Mouse (Mus musculus) gastrocnemius, postnatal 14 days (tissue): ENCODE results near the gene Npffr2. TPM values are rescaled to one million over a fixed set of nuclear protein-coding genes. Genes with fewer than 3 reads are reported as not detected.
"Not testable (repeated sequence)": the region's sequence is repeated elsewhere in the genome, so short reads cannot be mapped to it uniquely, and the experiment has no call there.

Experiments
- DNase-seq: peaks from one replicate; pipeline ENCODE4 v3.0.0; 2021; ENCODE audit warnings: mixed read lengths
- intact Hi-C: fragments of 180-260 bp; cut with DNase I; formaldehyde crosslinking; loops from one replicate; pipeline ENCODE4 v1.15.1; 2025; ENCODE audit warnings: low total_unique reads
- long read RNA-seq, 2 experiments: library from polyadenylated mRNA; stranded (forward); transcript quantifications; one replicate each; pipeline ENCODE4 v2.0.0; 2021
- total RNA-seq, 2 experiments: library from RNA; stranded (reverse); gene quantifications; 2 replicates each; pipeline ENCODE4 v1.2.3; 2021

Npffr2 gene
- total RNA-seq = not detected
- long read RNA-seq, experiment 1 = 0 reads
- long read RNA-seq, experiment 2 = 0 reads

GRCm38 (mm10) chr5:89526878-89527578, at the start of gene Npffr2:
Npffr2 (plus strand) TSS chr5:89527429.
- no peak for DNase-seq

GRCm38 (mm10) chr5:89492560-89492959, 34.7 kb upstream of the Npffr2 start:
- DNase-seq = no peak
- intact Hi-C loops = no loop called here

More at GRCm38 (mm10) chr5:89526878-89527578, at the start of gene Npffr2:
- intact Hi-C loops = no loop called here

- intact Hi-C loops = no loop called here
- DNase-seq = no peak
Measured at GRCm38 (mm10) chr5:89500182-89500581, 27.0 kb upstream of the Npffr2 start.

- no peak for DNase-seq
- intact Hi-C loops = no loop called here
Measured at GRCm38 (mm10) chr5:89518641-89519040, 8.6 kb upstream of the Npffr2 start.

GRCm38 (mm10) chr5:89526181-89526778, 949 bp upstream of the Npffr2 start:
- intact Hi-C loops = no loop called here
- DNase-seq = no peak

GRCm38 (mm10) chr5:89528951-89529350, 1.7 kb downstream of the Npffr2 start:
- DNase-seq = no peak
- intact Hi-C loops = no loop called here

- no peak for DNase-seq
- intact Hi-C loops = no loop called here
Measured at GRCm38 (mm10) chr5:89529391-89529790, 2.2 kb downstream of the Npffr2 start.

- no peak for DNase-seq
- intact Hi-C loops = no loop called here
Measured at GRCm38 (mm10) chr5:89536018-89536417, 8.8 kb downstream of the Npffr2 start.

- no peak for DNase-seq
- intact Hi-C loops = loop anchor here (10.0 kb wide), 1 partner anchor 132 kb away; no protein-coding TSS in a partner anchor
Measured at GRCm38 (mm10) chr5:89542472-89542871, 15.2 kb downstream of the Npffr2 start.

- peak; percentile 22 for DNase-seq
- intact Hi-C loops = loop anchor here (10.0 kb wide), 1 partner anchor 131 kb away; no protein-coding TSS in a partner anchor
Measured at GRCm38 (mm10) chr5:89543476-89543875, 16.2 kb downstream of the Npffr2 start.

GRCm38 (mm10) chr5:89559118-89559517, 31.9 kb downstream of the Npffr2 start:
- intact Hi-C loops, DNase-seq: not testable (repeated sequence)

- DNase-seq = no peak
- intact Hi-C loops = no loop called here
Measured at GRCm38 (mm10) chr5:89561381-89561780, 34.2 kb downstream of the Npffr2 start.

GRCm38 (mm10) chr5:89578678-89579077, 51.4 kb downstream of the Npffr2 start:
- intact Hi-C loops = no loop called here
- no peak for DNase-seq

GRCm38 (mm10) chr5:89579181-89579580, 52.0 kb downstream of the Npffr2 start:
- intact Hi-C loops = no loop called here
- no peak for DNase-seq

- no peak for DNase-seq
- intact Hi-C loops = no loop called here
Measured at GRCm38 (mm10) chr5:89581143-89581542, 53.9 kb downstream of the Npffr2 start.

GRCm38 (mm10) chr5:89581742-89582366, 54.6 kb downstream of the Npffr2 start:
- DNase-seq = no peak
- intact Hi-C loops = no loop called here

GRCm38 (mm10) chr5:89585021-89585420, 57.8 kb downstream of the Npffr2 start:
- DNase-seq = no peak
- intact Hi-C loops = no loop called here

GRCm38 (mm10) chr5:89592301-89592700, 65.1 kb downstream of the Npffr2 start:
- DNase-seq = no peak
- intact Hi-C loops = no loop called here

GRCm38 (mm10) chr5:89611322-89612015, 84.2 kb downstream of the Npffr2 start:
- intact Hi-C loops = no loop called here
- no peak for DNase-seq

- no peak for DNase-seq
- intact Hi-C loops = no loop called here
Measured at GRCm38 (mm10) chr5:89612262-89612661, 85.0 kb downstream of the Npffr2 start.
